Mouse (Mus musculus): ENCODE data around the gene Usp29.

DNA sequence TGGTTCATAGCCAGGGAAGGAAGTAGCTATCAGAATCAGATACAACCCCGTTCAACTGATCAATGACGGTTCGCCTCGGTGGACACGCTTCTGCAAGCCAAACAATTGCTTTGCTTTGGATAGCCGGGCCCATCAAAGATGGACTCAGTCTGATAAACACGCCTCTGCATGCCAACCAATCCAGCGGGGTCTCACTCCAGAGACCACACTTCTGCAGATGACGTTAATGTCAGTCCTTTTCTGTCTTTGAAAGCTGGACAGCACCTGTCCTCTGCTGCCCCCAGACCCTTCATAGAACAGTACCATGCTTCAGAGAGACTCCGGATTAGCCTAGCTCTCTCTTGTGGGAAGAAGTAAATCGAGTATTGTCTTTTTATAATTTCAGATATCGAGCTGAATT is 29.3 kb downstream of the Usp29 start:
- TF ChIP-seq CTCF (IDR thresholded peaks at IDR 0.05; ENCODE audit: control insufficient read depth, insufficient read depth, insufficient read length) (no peak), FOSL1 (IDR thresholded peaks at IDR 0.05; ENCODE audit: insufficient read depth, low read length, poor library complexity, severe bottlenecking) (no peak), USF1 (IDR thresholded peaks at IDR 0.05; ENCODE audit: low read depth) (no peak), MAX (IDR thresholded peaks at IDR 0.05) (no peak)
